Mouse (Mus musculus) CH12.LX (cell line): Measurements from ENCODE around the gene Fbxo3. TPM values are rescaled to one million over a fixed set of nuclear protein-coding genes. Genes with fewer than 3 reads are reported as not detected.
"Not testable (repeated sequence)": the region's sequence is repeated elsewhere in the genome, so short reads cannot be mapped to it uniquely, and the experiment has no call there.

Source experiments
- DNase-seq: peaks from one replicate; pipeline ENCODE4 v3.0.0-alpha.2; 2013; ENCODE audit errors: extremely low read depth
- H3K27ac ChIP-seq: 2 replicates; pipeline ENCODE4 v1.5.1; 2012; ENCODE audit warnings: low read depth, mild to moderate bottlenecking, control low read depth, moderate library complexity; ENCODE audit not compliant: insufficient read depth
- H3K27me3 ChIP-seq: replicated peaks from 2 replicates; pipeline ENCODE3; 2012; ENCODE audit warnings: inconsistent platforms
- H3K36me3 ChIP-seq, 2 experiments: replicated peaks in 1 of 2; 2 replicates each; pipeline versions ENCODE3 to v1.6.1; 2012; ENCODE audit warnings: inconsistent platforms in 1 of 2, low read length in 1 of 2, mild to moderate bottlenecking in 1 of 2, mixed read lengths in 1 of 2, moderate library complexity in 1 of 2; ENCODE audit not compliant: control insufficient read depth in 1 of 2, insufficient read depth in 1 of 2
- H3K4me1 ChIP-seq, 2 experiments: 2 replicates each; pipeline ENCODE4 v1.6.1; 2012; ENCODE audit warnings: inconsistent platforms in 1 of 2, moderate library complexity in 1 of 2; ENCODE audit not compliant: insufficient read depth in 2 of 2, control insufficient read depth in 1 of 2
- H3K4me2 ChIP-seq: 2 replicates; pipeline ENCODE4 v1.6.1; 2012; ENCODE audit warnings: low read depth, mild to moderate bottlenecking, control low read depth; ENCODE audit not compliant: poor library complexity, insufficient read depth, severe bottlenecking
- H3K4me3 ChIP-seq, 3 experiments: fragments of 150-350 bp in 1 of 3; sonication (generic) in 1 of 3; replicated peaks in 1 of 3; 2 replicates each; pipeline versions ENCODE3 to v1.5.1; 2011 to 2012; ENCODE audit warnings: low read depth in 2 of 3, low read length in 2 of 3, mild to moderate bottlenecking in 2 of 3, moderate library complexity in 2 of 3, control low read depth in 1 of 3, improper control_type of control experiment in 1 of 3, inconsistent platforms in 1 of 3, mixed read lengths in 1 of 3; ENCODE audit not compliant: poor library complexity in 1 of 3
- H3K79me2 ChIP-seq: replicated peaks from 2 replicates; pipeline ENCODE4 v1.6.1; 2012; ENCODE audit warnings: mild to moderate bottlenecking, moderate library complexity; ENCODE audit not compliant: control insufficient read depth, poor library complexity, insufficient read depth, severe bottlenecking; ENCODE audit errors: extremely low read depth
- H3K9ac ChIP-seq: 2 replicates; pipeline ENCODE4 v1.6.1; 2012; ENCODE audit warnings: low read depth, mild to moderate bottlenecking, control low read depth, moderate library complexity; ENCODE audit not compliant: insufficient read depth
- H3K9me3 ChIP-seq: replicated peaks from 2 replicates; pipeline ENCODE3; 2012; ENCODE audit warnings: low read length, inconsistent platforms, mixed read lengths
- EP300 ChIP-seq: IDR thresholded peaks from 2 replicates; pipeline ENCODE4 v1.6.1; 2011; ENCODE audit warnings: low read length, improper control_type of control experiment
- IRF4 ChIP-seq: IDR thresholded peaks from 2 replicates; pipeline ENCODE4 v1.6.1; 2014; ENCODE audit warnings: low read depth, mild to moderate bottlenecking, inconsistent platforms, low read length, improper control_type of control experiment
- JUND ChIP-seq: conservative IDR thresholded peaks from 2 replicates; pipeline ENCODE4 v1.6.1; 2011; ENCODE audit warnings: low read depth, low read length, improper control_type of control experiment
- MAZ ChIP-seq: IDR thresholded peaks from 2 replicates; pipeline ENCODE4 v1.6.1; 2012; ENCODE audit warnings: low read depth, mild to moderate bottlenecking, inconsistent platforms, low read length, improper control_type of control experiment, moderate library complexity
- MEF2A ChIP-seq: IDR thresholded peaks from 2 replicates; pipeline ENCODE4 v1.6.1; 2014; ENCODE audit warnings: low read depth, mild to moderate bottlenecking, inconsistent platforms, low read length, improper control_type of control experiment, borderline replicate concordance
- RAD21 ChIP-seq: IDR thresholded peaks from 2 replicates; pipeline ENCODE4 v1.6.1; 2011; ENCODE audit warnings: low read depth, mild to moderate bottlenecking, low read length, improper control_type of control experiment, moderate library complexity
- RCOR1 ChIP-seq: conservative IDR thresholded peaks from 2 replicates; pipeline ENCODE4 v1.6.1; 2012; ENCODE audit warnings: low read depth, mild to moderate bottlenecking, inconsistent platforms, low read length, improper control_type of control experiment
- SMC3 ChIP-seq: IDR thresholded peaks from 2 replicates; pipeline ENCODE4 v1.6.1; 2011; ENCODE audit warnings: low read depth, low read length, improper control_type of control experiment
- USF1 ChIP-seq: IDR thresholded peaks from 2 replicates; pipeline ENCODE4 v1.6.1; 2014; ENCODE audit warnings: low read depth, mild to moderate bottlenecking, inconsistent platforms, low read length, improper control_type of control experiment
- USF2 ChIP-seq: conservative IDR thresholded peaks from 2 replicates; pipeline ENCODE4 v1.6.1; 2011; ENCODE audit warnings: low read depth, low read length, improper control_type of control experiment
- dilution Hi-C: fragments of 300-500 bp; cut with MboI; formaldehyde crosslinking; loops from 2 replicates; pipeline ENCODE4 v1.14.3; 2020; ENCODE audit warnings: low sequenced_read_pairs; ENCODE audit not compliant: extremely low pct_unique_long_range_greater_than_20kb, extremely low pct_ligation_motif_present
- in situ Hi-C: fragments of 300-500 bp; cut with MboI; formaldehyde crosslinking; loops from 3 replicates; pipeline ENCODE4 v1.14.3; 2019; ENCODE audit warnings: low sequenced_read_pairs, low pct_ligation_motif_present, low pct_unique_long_range_greater_than_20kb, mixed read lengths
- polyA plus RNA-seq: library from polyadenylated mRNA; unstranded; fragments of >175 nt; gene quantifications from 2 replicates; pipeline ENCODE4 v1.2.1, GENCODE M21; 2012; ENCODE audit warnings: low read depth; ENCODE audit not compliant: insufficient read length
- total RNA-seq, 2 experiments: library from RNA; depleted of rRNA; stranded (reverse); fragments of 300-350 nt in 1 of 2; fragments of >200 nt in 1 of 2; gene quantifications; 2 replicates each; pipeline ENCODE4 v1.2.3; 2012 to 2014

Gene Fbxo3
- total and polyA plus RNA-seq, 3 experiments, result 29.7 to 63.7 (median 38.4) TPM

DNA sequence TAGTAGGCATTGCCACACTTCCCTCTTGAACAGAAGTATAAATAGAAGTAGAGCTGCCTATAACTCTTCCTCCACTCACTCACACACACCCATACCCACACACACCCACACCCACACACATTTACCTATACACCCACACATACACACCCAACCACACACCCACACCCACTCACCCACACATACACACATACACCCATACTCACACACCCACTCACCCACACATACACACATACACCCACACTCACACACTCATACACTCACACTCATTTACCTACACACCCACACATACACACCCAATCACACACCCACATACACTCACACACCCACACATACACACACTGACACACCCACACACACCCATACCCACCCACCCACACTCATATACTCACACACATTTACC lies 55.0 kb downstream of the Fbxo3 start:
- dilution Hi-C loops (no loop called here), in situ Hi-C loops (no loop called here)
- Histone ChIP-seq H3K9ac (no peak overlapping the region), H3K4me3 (no peak overlapping the region), H3K36me3 (no peaks in the 10 kb centered on the region), H3K4me2 (no peak overlapping the region), H3K9me3 (no peaks in the 10 kb centered on the region), H3K79me2 (no peaks in the 10 kb centered on the region), H3K27me3 (no peaks in the 10 kb centered on the region), H3K4me1 (peaks cover 0 to 5% of the 10 kb centered on the region in 2 experiments; a peak in 1 of 4 replicates), H3K27ac (no peak overlapping the region)
- DNase-seq, result no peak
- TF ChIP-seq USF2 (no peak), USF1 (no peak)

DNA sequence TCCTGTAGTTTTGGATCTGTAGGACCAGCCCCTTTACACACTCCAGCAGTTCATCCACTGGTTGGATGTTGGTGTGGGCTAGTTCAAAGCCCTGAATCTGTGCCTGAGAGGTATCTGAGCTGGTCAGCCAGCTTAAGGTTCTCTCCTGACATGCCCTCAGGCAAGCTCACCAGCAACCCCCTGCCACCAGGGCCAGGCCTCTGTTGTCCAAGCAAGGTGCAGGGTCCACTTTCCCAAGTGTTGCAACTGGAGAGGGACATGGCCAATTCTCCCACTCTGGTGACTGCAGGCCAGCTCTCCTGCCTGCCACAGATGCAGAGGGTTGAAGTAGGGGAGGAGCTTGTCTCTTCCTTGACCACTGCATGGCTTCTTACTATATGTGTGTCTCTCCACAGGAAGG lies 56.5 kb downstream of the Fbxo3 start:
- in situ Hi-C loops, dilution Hi-C loops, H3K36me3 ChIP-seq, H3K4me1 ChIP-seq, H3K9ac ChIP-seq, DNase-seq, H3K27me3 ChIP-seq, H3K4me2 ChIP-seq, H3K79me2 ChIP-seq, H3K27ac ChIP-seq, H3K9me3 ChIP-seq, H3K4me3 ChIP-seq: not testable (repeated sequence)

DNA sequence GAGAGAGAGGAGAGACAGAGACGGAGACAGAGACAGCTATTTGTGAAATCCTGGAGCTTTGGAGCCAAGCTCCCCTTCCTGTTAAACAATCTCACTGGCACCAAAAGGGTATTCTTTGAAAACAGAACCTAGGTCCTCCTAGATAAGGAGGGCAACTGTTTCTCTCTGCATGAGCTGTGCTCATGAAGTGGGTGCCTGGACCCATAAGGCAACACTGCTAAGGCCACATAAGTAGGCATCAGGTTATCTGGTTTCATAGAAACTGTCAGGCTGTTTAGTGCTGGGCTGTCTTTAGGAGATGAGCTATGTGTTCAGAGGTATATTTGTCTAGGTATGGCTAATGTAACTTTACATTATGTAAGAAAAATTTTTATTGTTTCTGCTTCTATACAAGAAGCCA lies 60.0 kb downstream of the Fbxo3 start:
- dilution Hi-C loops, H3K4me1 ChIP-seq, H3K4me2 ChIP-seq, H3K4me3 ChIP-seq, H3K27me3 ChIP-seq, H3K36me3 ChIP-seq, H3K9me3 ChIP-seq, DNase-seq, H3K79me2 ChIP-seq, H3K27ac ChIP-seq, in situ Hi-C loops, H3K9ac ChIP-seq: not testable (repeated sequence)

DNA sequence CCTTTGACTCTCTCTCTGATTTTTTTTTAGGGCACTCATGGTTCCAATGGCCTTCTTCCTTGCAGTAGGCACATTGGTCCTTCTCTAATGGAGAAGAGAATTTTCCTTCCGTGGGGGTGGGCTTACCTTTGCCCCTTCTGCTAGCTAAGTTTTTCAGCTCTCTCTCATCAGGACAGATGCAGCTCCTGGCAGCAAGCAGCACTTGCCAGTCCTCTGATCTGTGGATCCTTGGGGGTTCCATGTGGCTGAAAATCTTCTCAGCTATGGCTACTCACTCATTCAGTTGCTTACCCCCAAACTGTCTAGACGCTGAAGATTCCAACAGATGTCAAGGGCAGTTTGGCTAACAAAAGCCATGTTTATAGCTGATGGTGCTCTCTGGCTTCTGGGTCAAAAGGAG lies 65.8 kb downstream of the Fbxo3 start:
- H3K9ac ChIP-seq, result no peak overlapping the region
- TF ChIP-seq MAZ (no peak), SMC3 (no peak), JUND (no peak), EP300 (no peak), IRF4 (no peak), RAD21 (no peak), RCOR1 (no peak), MEF2A (no peak)
- DNase-seq, result no peak
- no peak overlapping the region for H3K27ac ChIP-seq
- H3K9me3 ChIP-seq, result no peaks in the 10 kb centered on the region
- dilution Hi-C loops (no loop called here), in situ Hi-C loops (no loop called here)
- H3K4me3 ChIP-seq, result no peak overlapping the region
- peaks cover 14% of the 10 kb centered on the region for H3K27me3 ChIP-seq
- H3K79me2 ChIP-seq, result no peaks in the 10 kb centered on the region
- H3K4me1 ChIP-seq, result peaks cover 0 to 12% of the 10 kb centered on the region in 2 experiments; a peak in 2 of 4 replicates
- H3K36me3 ChIP-seq, result no peaks in the 10 kb centered on the region
- no peak overlapping the region for H3K4me2 ChIP-seq
